Comparison of ENCODE assay signal across 17 mouse cellular contexts in genomic region chr14:79182801-79183200, GRCm38 (mm10).
A peak's percentile ranks its signal among the peaks of the same experiment; 100 is the strongest.
DNase-seq lines count a peak whose midpoint lies in the region; ATAC-seq and TF ChIP-seq lines count a peak whose summit lies in the region.
"Had no signal": no experiment of that assay in that cellular context is flagged by ENCODE, and none has a peak within 500 bp of the region (broad histone marks: within the 10 kb centered on the region; RNA-seq: fewer than 3 reads in every experiment).

No protein-coding gene starts in this region.

- no peak for TF ChIP-seq EP300 in heart, adult 2 months (IDR thresholded peaks at IDR 0.05; ENCODE audit: insufficient read depth, low read depth, low read length)

- H3K4me2 ChIP-seq in embryonic facial prominence, embryonic 12.5 days (replicated peaks): no peak overlapping the region
- H3K4me2 ChIP-seq: neural tube, embryonic 12.5 days had no signal

- no peaks in the 10 kb centered on the region for H3K79me2 ChIP-seq in heart, adult 2 months (replicated peaks; ENCODE audit: control insufficient read depth, insufficient read depth, low read length)

- peak overlapping the region; percentile 93 for H3K27ac ChIP-seq in heart, adult 2 months
- peak overlapping the region; percentile 75 for H3K27ac ChIP-seq in brown adipose tissue, adult 24 weeks (replicated peaks; ENCODE audit: low read depth, low read length)
- peak overlapping the region; percentile 71 for H3K27ac ChIP-seq in embryonic facial prominence, embryonic 12.5 days
- H3K27ac ChIP-seq: heart, embryonic 10.5 days; left cerebral cortex, adult 2 months; neural tube, embryonic 12.5 days had no signal

- intact Hi-C loops in heart, adult 2 months (cut with DNase I): loop anchor here (5.0 kb wide), 1 partner anchor 114 kb away; no protein-coding TSS in a partner anchor
- intact Hi-C loops in left cerebral cortex, postnatal 4 days (cut with DNase I): no loop called here
- intact Hi-C loops in left cerebral cortex, postnatal 10 days (cut with DNase I): no loop called here

- H3K4me3 ChIP-seq in heart, adult 2 months: no peak overlapping the region
- no peak overlapping the region for H3K4me3 ChIP-seq in brown adipose tissue, adult 24 weeks (ENCODE audit: insufficient read depth, low read depth, low read length)
- H3K4me3 ChIP-seq in embryonic facial prominence, embryonic 12.5 days: no peak overlapping the region
- H3K4me3 ChIP-seq: forebrain, embryonic 10.5 days; heart, embryonic 10.5 days; left cerebral cortex, adult 2 months; neural tube, embryonic 12.5 days had no signal

- H3K27me3 ChIP-seq in heart, adult 2 months (ENCODE audit: control insufficient read depth, insufficient read depth, low read length): no peaks in the 10 kb centered on the region
- no peaks in the 10 kb centered on the region for H3K27me3 ChIP-seq in embryonic facial prominence, embryonic 12.5 days
- H3K27me3 ChIP-seq: neural tube, embryonic 12.5 days; Patski had no signal

- no peaks in the 10 kb centered on the region for H3K9me3 ChIP-seq in embryonic facial prominence, embryonic 12.5 days
- H3K9me3 ChIP-seq: neural tube, embryonic 12.5 days had no signal

- no peak for DNase-seq in heart, adult 2 months
- no peak for DNase-seq in heart, adult 8-10 months (ENCODE audit: low spot score)
- peak; percentile 52 for DNase-seq in left cerebral cortex, postnatal 4 days
- DNase-seq in left cerebral cortex, postnatal 10 days (ENCODE audit: extremely low spot score in 1 of 2, low spot score in 2 of 2): no peak
- no peak for DNase-seq in right cerebral cortex, postnatal 14 days
- DNase-seq: gastrocnemius, postnatal 14 days; kidney, adult 8-10 months; kidney, postnatal 4 days; liver, postnatal 0 days; thymus, postnatal 14 days had no signal

- no peak for ATAC-seq in embryonic facial prominence, embryonic 12.5 days (ENCODE audit: insufficient number of reproducible peaks, insufficient read depth, low FRiP score, low TSS enrichment)
- ATAC-seq: liver, postnatal 0 days; Patski had no signal

- no peak for TF ChIP-seq POLR2A in heart, adult 2 months (IDR thresholded peaks at IDR 0.05; ENCODE audit: insufficient read depth, low read depth, low read length)

- 93% methylated on average over 15 of the region's 15 CpGs for WGBS in heart, adult 2 months
- 95% methylated on average over 15 of the region's 15 CpGs for WGBS in embryonic facial prominence, embryonic 12.5 days

- H3K9ac ChIP-seq in heart, adult 2 months (ENCODE audit: low read depth, low read length): no peak overlapping the region
- no peak overlapping the region for H3K9ac ChIP-seq in embryonic facial prominence, embryonic 12.5 days
- H3K9ac ChIP-seq: liver, postnatal 0 days; neural tube, embryonic 12.5 days had no signal

- TF ChIP-seq CTCF in heart, adult 2 months (IDR thresholded peaks at IDR 0.05): no peak

- H3K4me1 ChIP-seq in heart, adult 2 months (ENCODE audit: control insufficient read depth, insufficient read depth, low read length): peaks cover 20% of the 10 kb centered on the region
- peaks cover 28% of the 10 kb centered on the region for H3K4me1 ChIP-seq in brown adipose tissue, adult 24 weeks (ENCODE audit: control insufficient read depth, insufficient read depth, insufficient read length, low read length)
- H3K4me1 ChIP-seq in embryonic facial prominence, embryonic 12.5 days: peaks cover 23% of the 10 kb centered on the region; the same call in 1 of the 2 replicates

- peaks cover 2% of the 10 kb centered on the region for H3K36me3 ChIP-seq in heart, adult 2 months (ENCODE audit: control insufficient read depth, insufficient read depth, low read length)
- H3K36me3 ChIP-seq in embryonic facial prominence, embryonic 12.5 days: no peaks in the 10 kb centered on the region
- H3K36me3 ChIP-seq: neural tube, embryonic 12.5 days had no signal
